Mouse (Mus musculus) forebrain, embryonic 12.5 days (tissue): ENCODE measurements around the gene Gm4985. TPM values are rescaled to one million over a fixed set of nuclear protein-coding genes. Genes with fewer than 3 reads are reported as not detected.
"Not testable (repeated sequence)": the region's sequence is repeated elsewhere in the genome, so short reads cannot be mapped to it uniquely, and the experiment has no call there.

Experiments
- ATAC-seq: fragments of 200-750 bp; cut with Nextera tagmentation; 2 replicates; pipeline ENCODE4 v1.8.0; 2017; ENCODE audit warnings: moderate TSS enrichment; ENCODE audit not compliant: low FRiP score
- H3K27ac ChIP-seq: fragments of 300-500 bp; sonication (generic); 2 replicates; pipeline ENCODE4 v1.5.1; 2016; ENCODE audit warnings: mild to moderate bottlenecking
- H3K27me3 ChIP-seq: fragments of 300-500 bp; sonication (generic); 2 replicates; pipeline ENCODE4 v1.6.1; 2016; ENCODE audit warnings: mild to moderate bottlenecking
- H3K36me3 ChIP-seq: fragments of 300-500 bp; sonication (generic); replicated peaks from 2 replicates; pipeline ENCODE4 v1.6.1; 2016; ENCODE audit warnings: mild to moderate bottlenecking
- H3K4me1 ChIP-seq: fragments of 300-500 bp; sonication (generic); 2 replicates; pipeline ENCODE4 v1.6.1; 2016
- H3K4me2 ChIP-seq: fragments of 300-500 bp; sonication (generic); 2 replicates; pipeline ENCODE4 v1.6.1; 2016; ENCODE audit warnings: mild to moderate bottlenecking, moderate library complexity
- H3K4me3 ChIP-seq: fragments of 300-500 bp; sonication (generic); replicated peaks from 2 replicates; pipeline ENCODE4 v1.5.1; 2016; ENCODE audit warnings: mild to moderate bottlenecking
- H3K9ac ChIP-seq: fragments of 300-500 bp; sonication (generic); 2 replicates; pipeline ENCODE4 v1.6.1; 2016; ENCODE audit warnings: mild to moderate bottlenecking
- H3K9me3 ChIP-seq: fragments of 300-500 bp; sonication (generic); 2 replicates; pipeline ENCODE4 v1.6.1; 2016
- WGBS: fragments of 180-500 bp; shearing (Covaris S2); methylation state at CpG from one replicate; pipeline ENCODE4 v1.1.7; 2016; 5-methylcytosine and 5-hydroxymethylcytosine counted together
- microRNA-seq: library from miRNA; unstranded; fragments of <30 nt; microRNA quantifications from one replicate; pipeline ENCODE4, GENCODE M21; 2017
- polyA plus RNA-seq: library from polyadenylated mRNA; unstranded; fragments of >200 nt; fragmentation: Nextera tagmentation; extraction: Ambion mirVana; gene quantifications from 2 replicates; pipeline ENCODE4 v1.2.1, GENCODE M21; 2016

Gene Gm4985
- not detected in 2 replicates for polyA plus RNA-seq

DNA sequence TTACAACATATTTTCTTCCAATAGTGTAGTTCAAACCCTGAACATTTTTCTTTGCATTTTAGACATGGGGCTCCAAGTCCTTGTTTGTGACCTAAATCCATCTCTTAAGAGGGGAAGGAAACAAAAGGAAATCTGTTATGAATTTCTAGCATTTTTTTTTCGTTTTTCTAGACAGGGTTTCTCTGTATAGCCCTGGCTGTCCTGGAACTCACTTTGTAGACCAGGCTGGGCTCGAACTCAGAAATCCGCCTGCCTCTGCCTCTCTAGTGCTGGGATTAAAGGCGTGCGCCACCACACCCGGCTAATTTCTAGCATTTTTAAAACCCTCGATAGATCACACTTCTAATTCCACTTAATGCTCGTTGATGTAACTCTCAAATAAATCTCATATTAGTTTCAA, at the start of gene Gm4985:
Gm4985 (minus strand) TSS at position 101 of the 400 bp plus-strand sequence.
- not testable (repeated sequence) for ATAC-seq, H3K9me3 ChIP-seq, H3K36me3 ChIP-seq, H3K9ac ChIP-seq, H3K27ac ChIP-seq, H3K27me3 ChIP-seq, H3K4me1 ChIP-seq, H3K4me2 ChIP-seq, H3K4me3 ChIP-seq
- WGBS = 81% methylated on average over 8 of the region's 8 CpGs

DNA sequence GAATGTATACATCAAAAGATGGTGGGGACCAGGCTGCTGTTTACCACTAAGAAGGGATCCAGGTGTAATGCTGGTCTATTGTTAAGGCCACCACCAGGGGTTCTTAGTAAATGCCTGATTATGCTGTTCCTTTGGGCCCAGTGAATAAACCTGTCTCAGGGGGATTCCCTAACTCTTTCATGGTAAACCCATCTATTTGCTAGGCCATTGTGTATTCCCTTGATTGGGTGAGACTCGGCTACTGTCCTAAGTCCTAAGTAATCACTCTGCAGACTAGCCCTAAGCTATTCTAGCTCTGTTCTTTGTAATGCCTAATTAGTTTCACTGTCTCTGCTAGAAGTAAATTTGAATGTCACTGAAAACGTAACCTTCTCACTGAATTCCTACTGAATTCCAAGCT, 4.6 kb downstream of the Gm4985 start:
- Histone ChIP-seq H3K9ac (no peak overlapping the region), H3K27me3 (no peaks in the 10 kb centered on the region), H3K4me1 (no peaks in the 10 kb centered on the region), H3K4me2 (no peak overlapping the region), H3K36me3 (no peaks in the 10 kb centered on the region), H3K4me3 (no peak overlapping the region), H3K9me3 (no peaks in the 10 kb centered on the region), H3K27ac (no peak overlapping the region)
- no peak for ATAC-seq
- WGBS = 37% methylated on average over 2 of the region's 2 CpGs

Small RNAs within 50 kb of the gene (microRNA-seq; reads per million reads assigned to microRNA genes)
- not detected for gene Gm25299

Other genes with a start within 250 kb of the Gm4985 start
- not detected in 2 replicates for gene Gm4907, start 76.4 kb downstream of the Gm4985 start, polyA plus RNA-seq